Mouse (Mus musculus) layer of hippocampus, postnatal 14 days (tissue): ENCODE results near the gene Stk26. TPM values are rescaled to one million over a fixed set of nuclear protein-coding genes. Genes with fewer than 3 reads are reported as not detected.

ENCODE experiments used
- DNase-seq, 2 experiments: peaks; one replicate each; pipeline ENCODE4 v3.0.0; 2021 to 2022; ENCODE audit warnings: low spot score in 2 of 2, mixed read lengths in 1 of 2
- long read RNA-seq, 2 experiments: library from polyadenylated mRNA; stranded (forward); transcript quantifications; one replicate each; pipeline ENCODE4 v2.0.0; 2021
- total RNA-seq, 2 experiments: library from RNA; stranded (reverse); gene quantifications; 2 replicates each; pipeline ENCODE4 v1.2.3; 2021

Stk26 gene
- total RNA-seq = 1 to 10 TPM; 3.6 to 4.2 TPM
- long read RNA-seq, experiment 1, partial matches to known transcripts = 0 of 1 reads
- long read RNA-seq, experiment 1, other reads (novel, unspliced or antisense) = 0 of 1 reads
- long read RNA-seq, experiment 2 = 0 reads

DNA sequence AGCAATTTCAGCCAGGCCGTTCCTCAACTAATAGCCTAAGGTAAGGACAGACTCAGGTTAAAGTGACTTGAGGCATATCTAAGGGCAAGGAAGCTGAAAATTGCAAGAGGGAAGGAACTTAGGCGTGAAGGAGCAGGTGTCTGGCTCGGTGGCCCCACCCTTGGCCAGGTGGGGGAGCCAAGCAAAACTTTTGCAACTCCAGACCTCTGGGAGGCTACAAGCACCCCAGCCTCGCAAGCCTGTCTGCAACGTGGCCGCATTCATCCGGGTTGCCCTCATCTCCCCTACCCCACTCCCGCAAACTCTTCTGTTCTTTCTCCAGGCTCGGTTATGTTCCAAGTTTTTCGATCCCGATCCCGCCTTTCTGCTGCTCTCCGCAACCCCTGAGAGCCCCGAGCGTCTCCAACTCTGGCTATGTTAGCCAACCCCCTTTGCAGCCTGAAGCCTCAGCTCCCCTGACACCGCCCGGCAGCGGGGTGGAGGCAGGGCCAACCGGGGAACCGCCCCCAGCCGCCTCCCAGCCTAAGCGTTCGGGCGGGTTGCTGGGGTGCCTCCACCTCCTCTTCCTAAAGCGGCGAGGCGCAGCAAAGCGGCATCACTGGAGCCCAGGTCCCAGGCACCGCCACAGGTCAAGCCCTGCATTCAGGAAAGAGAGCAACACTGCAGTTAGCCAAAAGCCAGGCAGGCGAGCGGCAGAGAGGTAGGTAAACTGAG lies at the start of gene Stk26:
Gene Stk26, plus strand, starts transcription at position 201 of the 714 bp plus-strand sequence.
- DNase-seq = peak in 1 of 2 experiments; percentile 12

DNA sequence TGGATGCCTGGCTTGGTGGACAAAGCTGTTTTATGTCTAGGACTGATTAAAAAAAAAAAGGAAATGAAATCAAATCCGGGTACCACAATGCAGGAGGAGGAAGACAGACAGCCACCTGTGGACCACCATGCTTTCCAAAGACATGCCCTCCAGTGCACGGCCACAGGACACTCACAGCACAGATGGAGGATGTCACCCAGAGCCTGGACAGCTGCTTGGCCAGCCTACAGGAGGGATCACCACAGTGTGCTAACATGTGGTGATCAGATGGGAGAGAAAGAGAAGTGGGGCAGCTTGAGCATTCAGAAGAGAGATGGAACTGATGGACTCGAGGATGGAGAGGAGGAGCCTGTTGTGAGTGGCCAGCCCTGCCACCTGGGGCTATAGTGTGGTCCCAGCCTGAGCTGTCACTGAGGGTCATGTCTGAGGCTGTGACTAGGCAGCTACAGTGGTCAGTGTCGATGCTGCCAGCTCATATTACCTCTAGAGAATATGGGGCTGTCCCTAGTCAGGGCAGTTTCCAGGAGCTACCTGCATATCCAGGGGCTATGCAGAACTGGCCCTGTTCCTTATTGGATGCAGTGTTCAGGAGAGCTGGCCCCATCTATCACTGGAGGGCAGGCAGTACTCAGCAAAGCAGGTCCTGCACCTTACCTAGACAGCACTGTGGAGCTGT lies 47.7 kb upstream of the Stk26 start:
- DNase-seq = no peak

DNA sequence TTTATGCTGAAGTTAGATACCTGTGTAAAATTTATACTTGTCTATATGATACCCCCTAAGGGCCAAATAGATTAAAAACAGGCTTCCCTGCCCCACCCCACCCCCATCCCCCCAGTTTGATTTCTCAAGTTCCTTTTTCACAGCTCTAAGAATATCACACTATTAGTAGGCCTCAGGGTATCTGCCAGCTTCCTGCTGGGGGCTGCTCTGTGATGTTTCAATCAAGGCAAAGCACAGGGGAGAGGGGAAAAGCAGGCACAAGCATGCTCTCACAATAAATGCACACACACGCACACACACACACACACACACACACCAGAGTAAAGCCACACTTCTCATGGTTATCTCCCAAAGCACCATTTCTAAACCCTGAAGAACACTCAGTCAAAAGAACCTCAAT lies 43.0 kb upstream of the Stk26 start:
- no peak for DNase-seq

DNA sequence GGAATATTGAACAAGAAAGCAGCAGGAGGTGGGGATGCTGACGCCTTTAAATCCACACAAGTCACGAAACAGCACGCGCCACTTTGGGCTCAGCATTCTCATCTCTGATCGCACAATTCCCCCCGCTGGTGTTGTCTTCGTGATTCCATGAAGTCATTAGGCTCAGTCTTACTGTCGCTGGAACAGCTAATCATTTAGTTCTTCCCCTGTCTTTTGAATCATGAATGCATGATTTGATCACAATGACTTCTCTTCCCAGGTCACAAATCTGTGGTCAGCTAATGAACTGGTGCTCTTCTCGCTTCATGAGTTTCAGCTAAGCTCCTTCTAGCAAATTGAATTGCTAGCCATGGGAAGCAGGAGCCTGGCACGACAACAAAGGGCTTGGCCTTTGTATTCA lies 42.3 kb upstream of the Stk26 start:
- no peak for DNase-seq

DNA sequence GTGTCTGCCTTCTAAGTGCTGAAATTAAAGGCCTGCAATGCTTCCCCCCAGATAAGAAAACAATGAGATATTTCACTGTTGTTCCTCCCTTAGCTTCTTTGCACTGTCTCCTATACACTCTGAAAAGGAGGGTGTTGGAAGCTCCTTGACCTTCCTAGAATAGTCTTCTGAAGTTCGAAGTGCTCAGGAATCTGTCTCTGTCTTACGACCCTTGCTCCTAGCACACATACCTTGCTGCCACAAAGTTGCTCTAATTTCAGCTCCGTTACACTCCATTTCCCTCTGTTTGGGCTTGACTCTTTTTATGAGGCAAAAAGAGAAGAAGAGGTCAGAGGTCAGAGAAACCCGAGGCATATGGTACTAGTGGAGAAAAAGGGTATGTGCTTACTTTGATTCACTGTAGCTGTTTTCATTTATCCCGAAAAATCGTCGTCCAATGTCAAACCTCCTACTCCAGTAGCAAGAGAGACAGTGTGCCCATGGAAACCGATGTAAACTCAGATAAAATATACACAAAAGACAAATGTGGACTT lies 41.1 kb upstream of the Stk26 start:
- DNase-seq = no peak

DNA sequence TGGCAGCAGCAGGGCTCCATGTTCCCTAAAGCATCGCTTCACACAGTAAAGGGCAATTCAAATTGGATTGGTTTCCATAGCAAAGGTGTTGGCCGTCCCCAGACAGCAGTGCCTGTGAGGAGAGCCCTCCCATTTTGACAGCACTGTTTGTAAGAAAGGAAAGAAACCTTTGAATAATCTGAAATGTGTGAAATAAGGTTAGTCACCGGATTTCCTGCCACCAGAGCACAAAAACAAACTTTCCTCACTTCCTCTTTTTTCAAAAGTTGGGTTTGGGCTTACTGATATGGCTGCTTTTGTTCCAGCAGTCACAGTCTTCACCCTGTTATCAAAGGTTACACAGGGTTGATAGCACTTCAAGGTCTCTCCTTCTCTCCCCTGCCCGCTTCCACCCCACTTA lies 35.2 kb upstream of the Stk26 start:
- no peak for DNase-seq

DNA sequence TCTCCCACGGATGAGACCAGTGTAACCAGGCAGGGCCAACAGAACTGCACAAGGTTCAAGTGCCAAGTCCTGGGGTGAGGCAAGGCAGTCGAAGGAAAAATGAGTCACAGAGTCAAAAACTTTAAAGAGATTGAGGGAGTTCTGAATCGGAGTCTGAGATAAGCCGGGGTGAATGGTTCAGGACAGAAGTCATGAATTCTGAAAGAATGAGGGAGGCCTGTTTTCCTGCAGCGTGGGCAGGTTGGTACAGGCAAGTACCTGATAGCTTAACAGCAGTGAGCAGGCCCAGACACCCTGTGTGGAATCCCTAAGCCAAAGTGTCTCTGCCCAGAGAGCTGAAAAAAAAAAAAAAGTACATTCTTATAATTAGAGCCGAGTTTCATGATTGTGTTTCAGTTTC lies 17.0 kb upstream of the Stk26 start:
- DNase-seq = no peak

DNA sequence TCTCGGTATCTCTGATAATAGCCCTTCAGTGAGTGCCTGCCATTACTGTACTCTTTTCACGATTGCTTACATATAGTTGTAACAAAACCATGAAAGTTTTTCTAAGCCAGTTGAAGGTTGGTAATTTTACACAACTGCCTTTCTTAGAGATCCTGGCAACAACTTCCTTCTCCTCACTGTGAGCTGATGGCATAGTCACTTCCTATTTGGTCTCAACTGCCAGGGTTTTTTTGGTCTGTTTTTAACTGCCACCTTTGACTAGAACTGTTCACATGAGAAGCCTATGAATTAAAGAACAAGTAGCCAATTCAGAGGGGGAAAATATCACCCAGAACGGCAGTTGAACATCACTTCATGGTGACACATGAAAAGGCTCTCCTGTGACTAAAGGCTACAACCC lies 5.3 kb upstream of the Stk26 start:
- DNase-seq = no peak

DNA sequence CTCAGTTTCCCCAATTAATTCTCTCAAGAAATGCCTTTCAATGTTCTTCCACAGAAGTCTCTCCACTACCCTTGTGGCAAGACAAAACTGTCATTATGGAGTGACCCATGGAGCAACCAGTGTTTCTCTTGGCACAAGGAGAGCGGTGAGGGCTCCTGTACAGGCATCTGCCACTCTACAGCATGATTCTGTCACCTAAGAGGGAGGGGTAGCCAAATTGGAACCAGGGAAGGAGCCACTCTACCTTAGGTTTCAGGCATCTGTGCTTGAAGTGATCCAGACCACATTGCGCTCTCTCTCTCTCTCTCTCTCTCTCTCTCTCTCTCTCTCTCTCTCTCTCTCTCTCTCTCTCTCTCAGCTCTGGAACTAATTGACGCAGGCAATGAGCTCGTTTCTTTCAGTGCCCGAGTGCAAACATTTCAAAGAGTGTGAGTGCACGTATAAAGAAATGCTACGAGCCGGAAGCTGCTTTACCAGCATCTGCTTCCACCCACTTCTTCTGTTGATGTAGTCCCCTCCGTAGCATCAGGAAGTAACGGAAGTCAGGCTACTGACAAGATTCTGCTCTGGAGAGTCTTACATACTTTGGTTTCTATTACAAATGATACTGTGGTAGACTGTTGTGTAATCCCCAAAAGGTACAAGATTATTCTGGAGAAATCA lies 4.7 kb upstream of the Stk26 start:
- DNase-seq = no peak

DNA sequence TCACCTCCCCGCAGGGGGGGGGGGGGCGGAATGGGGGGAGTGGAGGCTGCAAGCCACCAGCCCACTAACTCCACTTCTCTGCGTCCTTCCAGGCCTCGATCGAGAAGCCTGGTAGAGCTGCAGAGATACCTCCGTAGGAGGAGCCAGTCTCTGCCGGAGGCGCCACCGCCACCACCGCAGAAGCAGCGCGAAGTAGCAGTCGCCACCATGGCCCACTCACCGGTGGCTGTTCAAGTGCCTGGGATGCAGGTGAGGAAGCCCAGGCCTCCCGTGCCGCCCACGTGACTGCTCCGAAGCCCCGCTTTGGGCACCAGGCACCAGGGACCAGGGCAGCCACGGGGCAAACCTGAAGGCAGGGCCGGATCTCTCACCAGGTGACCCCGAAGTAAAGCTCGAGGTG lies 740 bp downstream of the Stk26 start:
- peak in 1 of 2 experiments; percentile 2 for DNase-seq

DNA sequence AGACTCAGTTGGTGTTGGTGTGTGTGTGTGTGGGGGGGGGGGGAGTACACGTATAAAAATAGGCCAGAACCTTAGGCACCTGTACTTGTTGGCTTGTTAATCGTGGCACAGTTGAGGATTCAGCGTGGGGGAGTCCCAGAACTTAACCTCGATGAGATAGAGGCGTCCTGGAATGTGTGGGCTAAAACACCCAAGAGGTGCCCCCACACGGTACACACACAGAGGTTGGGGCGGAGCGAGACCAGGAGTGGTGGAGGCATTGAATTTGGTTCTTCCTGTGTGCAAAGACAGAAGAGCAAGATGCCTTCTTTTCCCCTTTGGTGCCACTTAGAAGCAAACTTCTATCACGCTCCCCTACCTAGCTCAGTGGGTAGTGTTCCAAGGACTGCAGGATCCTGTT lies 1.2 kb downstream of the Stk26 start:
- DNase-seq = no peak

DNA sequence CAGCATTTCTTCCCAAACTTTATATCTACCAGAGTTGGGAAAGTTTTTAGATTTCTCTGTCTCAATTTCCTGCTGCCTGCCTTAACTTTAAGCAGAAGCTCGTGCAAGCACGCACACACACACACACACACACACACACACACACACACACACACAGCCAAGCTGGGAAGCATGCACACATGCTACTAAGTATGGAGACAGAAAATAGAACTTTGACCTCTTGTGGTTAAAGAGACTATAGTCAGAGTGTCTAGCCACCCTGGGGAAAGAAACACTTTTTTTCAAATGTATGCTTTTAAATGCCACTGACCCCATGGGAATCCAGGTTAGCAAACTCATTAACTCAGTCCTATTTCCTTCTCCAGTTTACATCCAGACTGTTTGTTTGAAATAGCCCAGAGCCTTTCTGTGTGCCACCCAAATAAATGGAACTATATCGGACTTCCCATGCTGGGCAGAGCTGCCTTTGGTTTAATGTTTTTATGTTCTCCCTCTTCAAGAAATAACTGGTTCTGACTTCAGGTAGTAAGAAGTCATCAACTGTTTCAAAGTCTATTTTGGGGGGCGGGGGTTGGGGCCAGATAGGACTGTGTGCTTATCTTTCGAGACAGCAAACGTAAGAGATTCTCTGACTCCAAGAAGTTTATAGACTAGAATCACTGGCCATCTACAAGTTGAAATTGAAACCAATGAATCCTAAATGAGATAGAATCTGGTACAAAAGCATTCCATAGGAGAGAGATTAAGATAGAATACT lies 9.8 kb downstream of the Stk26 start:
- no peak for DNase-seq

DNA sequence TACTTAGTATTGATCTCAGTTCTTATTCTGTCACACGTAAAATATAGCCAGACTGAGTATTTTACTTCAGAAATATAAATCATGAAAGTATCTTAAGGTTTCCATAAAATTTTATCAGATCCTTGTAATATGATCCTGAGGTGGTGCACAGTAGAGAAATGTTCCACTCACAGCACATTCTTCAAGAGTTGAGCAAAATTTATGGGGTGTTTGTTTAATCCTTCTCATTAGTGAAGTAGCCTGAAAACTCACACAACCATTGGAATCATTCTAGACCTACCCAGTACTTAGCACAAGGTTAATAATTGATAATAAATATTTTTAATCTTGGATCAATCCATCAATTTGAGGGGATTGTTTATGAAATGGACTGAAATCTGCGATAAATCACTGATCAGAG lies 22.9 kb downstream of the Stk26 start:
- no peak for DNase-seq

DNA sequence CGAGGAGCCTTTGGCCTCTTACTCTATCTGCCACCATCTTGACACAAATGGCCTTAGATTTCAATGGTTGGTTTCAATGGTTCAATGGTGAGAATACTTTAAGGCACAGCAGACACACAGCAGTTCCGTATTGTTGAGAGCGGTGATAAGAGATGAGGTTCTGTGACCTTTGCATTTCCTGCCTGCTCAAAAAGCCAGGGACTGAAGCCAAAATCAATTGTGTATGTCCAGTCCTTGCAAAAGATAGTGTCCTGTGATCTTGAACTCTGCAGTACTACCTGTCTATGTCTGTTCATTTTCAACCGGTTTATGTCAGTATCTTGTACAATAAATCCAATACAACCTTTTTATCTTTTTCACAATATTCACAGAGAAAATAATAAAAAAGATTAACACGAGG lies 23.9 kb downstream of the Stk26 start:
- DNase-seq = no peak

DNA sequence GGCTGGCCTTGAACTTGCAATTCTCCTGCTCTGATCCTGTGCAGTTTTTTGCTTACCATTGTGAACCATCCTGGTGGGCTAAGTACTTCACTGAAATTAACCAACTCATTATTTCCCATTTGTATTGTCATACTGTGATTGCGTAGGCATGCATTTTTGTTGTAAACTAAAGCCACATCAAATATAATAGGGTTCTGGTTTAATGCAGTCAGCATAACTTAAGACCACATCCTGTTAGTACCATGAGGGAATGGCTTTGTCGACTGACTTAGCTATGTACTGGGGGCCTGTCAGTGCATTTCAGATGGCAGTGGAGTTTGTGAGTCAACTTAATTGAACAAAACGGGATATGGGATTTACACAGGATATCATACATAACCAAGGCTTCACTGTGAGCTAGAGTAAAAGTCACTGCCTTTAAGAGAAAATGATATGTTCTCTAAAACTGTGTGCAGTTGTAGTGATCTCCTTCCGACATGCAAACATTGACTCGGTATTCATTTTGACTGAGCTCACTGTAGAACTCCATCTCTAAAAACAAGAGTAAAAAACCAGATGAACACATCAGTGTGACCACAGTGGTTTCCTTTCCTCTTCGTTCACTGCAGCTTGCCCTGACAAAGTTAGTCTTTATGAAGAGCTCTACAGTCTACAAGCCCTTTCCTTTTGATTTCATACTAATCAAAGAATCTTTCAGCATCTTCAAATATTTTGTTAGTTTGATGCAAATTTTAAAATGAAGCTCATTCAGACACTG lies 33.6 kb downstream of the Stk26 start:
- DNase-seq = no peak

DNA sequence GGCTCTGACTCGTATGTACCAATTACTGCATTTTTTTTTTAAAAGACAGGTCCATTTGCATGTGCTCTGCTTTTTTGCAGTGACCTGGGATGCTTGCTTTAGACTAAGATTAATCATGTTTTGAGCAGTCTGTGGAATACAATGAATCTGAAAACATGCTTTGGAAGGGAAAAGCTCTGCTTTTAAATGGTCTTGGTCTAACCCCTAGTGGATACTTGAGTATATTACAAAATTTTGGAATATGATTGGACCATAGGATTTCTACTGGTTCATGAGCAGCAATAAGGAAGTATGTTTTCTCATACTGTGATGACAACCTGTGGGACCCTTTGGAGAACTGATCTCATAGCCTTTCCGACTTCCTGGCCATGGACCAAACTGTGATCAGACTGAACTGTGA lies 47.2 kb downstream of the Stk26 start:
- no peak for DNase-seq

DNA sequence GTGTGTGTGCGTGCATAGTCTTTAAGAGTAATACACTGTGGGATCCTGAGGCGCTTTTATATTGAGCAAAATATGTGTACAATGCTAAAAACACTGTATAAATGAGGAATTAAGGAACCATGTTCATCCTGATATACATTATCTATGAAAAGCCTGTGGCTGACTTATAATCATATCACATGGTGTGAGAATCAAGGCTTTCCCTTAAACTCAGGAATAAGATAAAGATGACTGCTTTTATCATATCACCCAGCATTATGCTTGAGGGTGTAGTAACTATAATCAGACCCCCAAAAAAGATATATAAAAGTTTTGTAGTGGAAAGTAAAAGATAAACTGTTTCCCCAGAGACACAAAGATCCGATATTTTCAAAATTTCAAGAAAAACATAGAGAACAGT lies 62.6 kb downstream of the Stk26 start:
- no peak for DNase-seq

DNA sequence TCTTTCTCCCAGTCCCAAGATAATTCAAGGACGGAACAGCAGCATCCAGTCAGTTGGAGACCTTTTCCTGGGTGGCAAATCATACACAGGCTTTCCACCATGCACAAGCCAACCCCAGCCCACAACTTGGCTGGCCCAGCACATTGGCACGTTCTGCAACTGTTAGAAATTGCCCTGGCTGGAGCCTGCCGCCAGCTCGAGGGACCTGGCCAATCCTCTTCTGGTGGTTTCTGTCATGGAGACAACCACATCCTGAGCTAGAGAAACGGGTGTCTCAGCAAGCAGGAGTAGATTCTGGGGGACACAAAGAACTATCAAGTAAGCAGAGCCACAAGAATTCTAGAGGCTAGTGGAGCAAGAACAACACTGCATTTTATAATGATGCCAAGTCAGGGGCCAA lies 69.1 kb downstream of the Stk26 start:
- peak in 1 of 2 experiments; percentile 1 for DNase-seq

DNA sequence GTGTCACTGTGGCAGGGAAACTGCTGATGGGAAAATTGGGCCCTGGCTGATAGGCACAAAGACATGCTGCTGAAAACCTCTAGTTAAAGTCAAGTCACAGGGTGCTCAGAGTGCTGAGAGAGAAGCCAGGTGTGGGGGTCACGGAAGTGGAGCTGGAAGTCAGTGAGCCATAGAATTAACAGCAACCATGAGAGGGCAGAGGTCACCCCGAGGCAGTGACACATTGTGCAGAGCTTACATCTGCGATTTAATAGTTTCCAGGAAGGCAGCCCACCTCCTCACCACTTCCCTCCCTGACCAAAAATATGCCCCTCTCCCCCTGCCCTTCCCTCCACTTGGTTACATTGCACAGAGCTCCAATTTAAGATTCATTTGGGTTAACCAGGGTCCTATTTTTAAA lies 76.5 kb downstream of the Stk26 start:
- DNase-seq = no peak

DNA sequence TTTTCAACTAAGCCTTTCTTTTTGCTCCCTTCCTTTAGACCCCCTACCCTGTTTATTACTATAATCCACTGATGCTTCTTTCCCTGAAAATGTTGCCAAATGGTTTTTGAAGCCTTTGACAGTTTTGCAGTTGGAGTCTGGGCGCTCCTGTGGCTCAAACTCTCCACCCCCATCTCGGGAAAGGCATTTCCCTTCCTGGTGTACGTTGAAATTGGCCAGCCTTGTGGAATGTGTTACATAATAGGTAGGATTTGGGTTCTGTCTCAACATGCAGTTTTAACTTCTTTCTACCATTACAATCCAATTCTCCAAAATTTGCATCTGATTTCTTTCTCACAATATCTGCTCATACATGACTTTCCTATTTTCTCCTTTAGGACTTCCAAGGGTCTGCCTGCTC lies 77.9 kb downstream of the Stk26 start:
- DNase-seq = no peak
